Mouse (Mus musculus): ENCODE data around the gene Gm20661.
"Not testable (repeated sequence)": the region's sequence is repeated elsewhere in the genome, so short reads cannot be mapped to it uniquely, and the experiment has no call there.

The Gm20661 gene

DNA sequence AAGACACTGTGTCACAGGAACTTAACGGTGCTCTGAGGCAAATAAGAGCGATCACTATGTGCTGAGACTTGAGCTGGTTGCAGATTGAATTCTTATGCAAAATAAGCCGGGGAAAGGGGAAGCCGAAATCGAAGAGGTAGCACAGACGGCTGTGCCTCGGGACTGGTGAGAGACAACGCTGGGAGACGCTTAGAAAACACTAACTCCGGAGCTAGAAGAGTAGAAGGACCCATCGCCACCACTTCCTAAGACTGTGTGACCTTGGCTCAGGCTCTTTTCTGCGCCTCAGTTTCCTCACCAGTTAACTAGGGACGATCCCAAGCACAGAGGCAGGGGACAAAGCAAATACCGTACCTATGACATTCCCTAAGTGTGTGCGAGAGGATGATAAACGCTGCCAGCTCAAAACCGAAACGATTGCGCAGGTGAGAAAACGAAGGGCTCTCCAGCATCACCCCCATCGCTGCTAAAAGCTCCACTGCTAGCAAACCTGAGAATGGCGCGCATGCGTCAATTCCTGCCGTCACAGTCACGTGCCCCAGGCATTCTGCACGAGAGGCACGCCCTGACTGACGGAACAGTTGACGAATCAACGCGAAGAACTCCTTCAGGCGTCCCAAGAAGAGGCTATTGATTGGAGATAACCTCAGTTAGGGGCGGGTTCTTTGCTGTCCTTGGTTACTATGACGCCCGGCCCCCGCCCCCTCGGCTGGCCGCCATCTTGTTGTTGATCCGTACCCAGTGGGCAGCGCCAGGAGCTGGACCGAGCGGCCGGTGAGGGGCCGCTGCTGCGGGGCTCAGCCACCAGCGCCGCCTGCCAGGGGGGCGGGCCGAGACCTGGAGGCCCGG lies 19.3 kb downstream of the Gm20661 start, which contains the start of gene Ip6k1:
Ip6k1 (plus strand) TSS at position 580 of the 849 bp plus-strand sequence.
- in situ Hi-C loops (cut with MboI): no loop called here

DNA sequence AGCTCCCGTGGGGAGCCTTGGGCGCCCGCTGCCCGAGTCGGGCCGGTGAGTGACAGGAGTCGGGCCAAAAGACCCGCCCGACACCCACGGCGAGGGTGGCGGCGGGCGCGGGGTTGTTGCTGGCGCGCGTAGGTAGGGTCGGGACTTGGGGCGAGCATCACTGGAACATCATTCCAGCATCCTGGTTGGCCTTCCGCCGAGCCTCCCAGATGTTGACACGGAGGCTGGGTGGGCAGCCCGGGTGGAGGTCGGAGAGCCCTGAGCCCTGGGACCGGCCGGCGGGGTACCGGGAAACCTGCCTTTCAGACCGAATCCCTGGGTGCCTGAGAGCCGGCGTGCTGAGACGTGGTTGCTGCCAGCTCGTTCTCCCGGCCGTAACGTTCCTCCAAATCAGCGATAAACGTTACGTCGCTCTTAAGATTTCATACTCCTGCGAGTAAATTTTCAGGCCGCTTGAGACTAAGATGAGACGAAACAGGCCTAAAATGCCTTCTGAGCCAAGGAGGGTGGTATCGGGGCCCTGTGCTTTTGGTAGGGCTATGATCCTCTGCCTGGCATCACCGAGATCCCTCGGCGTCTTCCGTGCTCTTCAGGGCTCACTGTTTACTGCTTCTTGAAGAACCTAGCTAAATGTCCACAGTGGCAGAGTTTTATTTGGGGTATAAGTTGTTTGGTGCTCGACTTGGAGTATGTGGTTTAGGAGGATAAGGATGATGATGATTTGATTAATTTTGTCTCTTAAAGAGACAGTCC lies 20.1 kb downstream of the Gm20661 start:
- in situ Hi-C loops (cut with MboI): no loop called here

- in situ Hi-C loops (cut with MboI): no loop called here
Observed at GRCm38 (mm10) chr9:108003531-108003890, 20.7 kb downstream of the Gm20661 start.

DNA sequence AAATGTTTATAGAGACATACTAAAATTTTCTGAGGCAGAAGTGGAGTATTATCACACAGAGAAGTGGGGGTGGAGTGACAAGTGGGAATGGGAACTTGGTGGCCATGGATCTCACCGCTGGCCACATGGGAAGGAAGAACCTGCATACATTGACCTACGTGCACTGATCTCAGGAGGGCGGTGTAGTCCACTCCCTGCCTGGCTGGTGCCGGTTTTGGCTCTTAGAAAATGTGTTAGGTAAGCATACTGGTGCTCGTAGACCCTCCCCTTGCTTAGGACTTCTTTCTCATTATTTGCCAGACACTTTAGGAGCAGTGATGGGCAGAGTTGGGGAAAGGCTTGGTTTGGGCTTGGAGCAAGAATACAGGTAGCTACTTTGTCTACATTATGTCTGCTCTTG lies 25.2 kb downstream of the Gm20661 start:
- in situ Hi-C loops (cut with MboI): no loop called here

DNA sequence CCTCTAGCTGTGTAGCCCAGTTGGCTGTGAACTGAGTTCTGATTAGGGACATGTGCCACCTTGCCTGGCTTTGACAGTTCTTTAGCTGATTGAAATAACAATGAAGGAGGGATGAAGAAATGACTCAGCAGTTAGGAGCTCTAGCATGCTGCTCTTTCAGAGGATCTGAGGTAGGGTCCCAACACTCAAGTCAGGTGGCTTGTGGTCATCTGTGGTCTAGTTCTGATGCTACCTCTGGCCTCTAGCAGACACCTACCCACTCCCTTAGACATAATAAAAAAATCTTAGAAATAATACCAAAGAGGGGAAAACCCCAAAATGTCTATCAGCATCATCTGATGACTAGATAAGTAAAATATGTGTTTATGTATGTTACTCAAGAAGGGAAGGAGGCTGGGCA lies 27.5 kb downstream of the Gm20661 start:
- in situ Hi-C loops (cut with MboI): no loop called here

DNA sequence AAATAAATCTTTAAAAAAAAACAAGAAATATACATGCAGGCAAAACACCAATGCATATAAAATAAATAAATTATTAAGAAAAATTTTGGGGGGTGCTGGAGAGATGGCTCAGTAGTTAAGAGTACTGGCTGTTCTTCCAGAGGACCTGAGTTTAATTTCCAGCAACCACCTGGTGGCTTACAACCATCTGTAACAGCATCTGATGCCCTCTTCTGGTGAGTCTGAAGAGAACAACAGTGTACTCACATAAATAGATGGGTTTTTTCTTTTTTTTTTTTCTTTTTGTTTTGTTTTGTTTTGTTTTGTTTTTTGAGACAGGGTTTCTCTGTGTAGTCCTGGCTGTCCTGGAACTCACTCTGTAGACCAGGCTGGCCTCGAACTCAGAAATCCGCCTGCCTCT lies 30.7 kb downstream of the Gm20661 start:
- in situ Hi-C loops (cut with MboI): not testable (repeated sequence)

DNA sequence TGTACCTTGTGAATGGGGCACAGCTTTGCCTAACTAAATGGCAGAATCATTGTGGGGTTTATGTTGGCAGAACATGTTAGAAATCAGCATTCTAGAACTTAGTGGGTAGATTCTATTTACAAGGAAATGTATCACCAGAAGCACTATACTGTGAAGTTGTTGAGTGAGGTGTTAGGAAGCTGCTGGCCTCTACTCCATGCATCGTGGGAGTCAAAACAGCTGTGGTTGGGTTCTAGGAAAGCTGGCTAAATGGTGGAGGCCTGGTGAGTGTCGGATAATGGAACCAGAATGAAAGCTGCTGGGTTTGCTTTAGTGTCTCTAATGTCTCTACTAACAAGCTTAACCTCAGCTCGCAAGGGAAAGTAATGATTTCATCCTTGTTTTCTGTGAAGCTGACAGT lies 34.3 kb downstream of the Gm20661 start:
- in situ Hi-C loops (cut with MboI): no loop called here

DNA sequence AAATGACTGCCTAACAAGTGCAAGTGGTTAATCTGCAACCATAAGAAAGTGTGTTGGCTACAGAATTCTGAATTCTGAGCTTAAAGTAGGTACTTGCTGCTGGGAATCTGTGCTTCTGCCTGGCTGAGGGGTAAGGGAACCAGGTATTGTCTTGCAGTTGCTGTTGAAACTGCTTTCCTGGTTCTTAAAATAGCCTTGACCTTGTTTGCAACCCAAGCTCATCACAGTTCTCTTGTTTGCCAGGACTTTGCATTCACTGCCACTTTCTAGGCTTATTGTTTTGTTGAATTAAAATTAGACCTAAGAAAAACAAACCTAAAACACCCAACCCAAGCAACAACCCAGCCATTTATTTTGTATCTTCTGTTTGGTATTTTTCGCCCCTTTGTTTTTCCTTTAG lies 37.9 kb downstream of the Gm20661 start:
- in situ Hi-C loops (cut with MboI): no loop called here

DNA sequence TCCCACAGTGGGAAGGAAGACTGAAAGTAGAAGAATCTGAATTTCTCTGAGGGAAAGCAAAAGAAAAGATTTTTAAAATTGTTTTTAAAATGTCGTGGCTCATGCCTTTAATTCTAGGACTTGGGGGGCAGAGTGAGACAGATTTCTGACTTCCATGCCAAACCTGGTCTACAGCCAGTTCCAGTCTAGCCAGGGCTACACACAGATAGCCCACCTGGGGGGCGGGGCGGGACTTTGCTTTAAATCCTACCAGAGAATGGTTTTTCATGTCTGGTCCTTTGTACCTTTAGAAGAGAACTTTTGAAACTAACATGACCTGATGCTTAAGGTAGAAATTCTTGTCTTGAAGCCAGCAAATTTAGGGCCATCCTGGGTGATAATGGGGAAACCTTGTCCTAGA lies 40.4 kb downstream of the Gm20661 start:
- in situ Hi-C loops (cut with MboI): no loop called here

DNA sequence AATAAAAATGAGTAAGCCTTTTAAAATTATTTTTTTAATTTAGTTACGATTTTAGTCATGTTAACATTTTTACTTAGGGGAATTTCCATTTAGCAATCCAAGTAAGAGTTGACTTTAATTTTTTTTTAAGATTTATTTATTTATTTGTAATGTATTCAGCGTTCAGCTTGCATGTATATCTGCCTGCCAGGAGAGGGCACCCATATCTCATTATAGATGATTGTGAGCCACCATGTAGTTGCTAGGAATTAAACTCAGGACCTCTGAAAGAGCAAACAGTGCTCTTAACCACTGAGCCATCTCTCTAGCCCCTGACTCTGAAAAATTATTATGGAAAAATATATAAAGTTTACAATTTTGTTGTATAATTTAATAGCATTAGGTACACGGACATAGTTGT lies 43.7 kb downstream of the Gm20661 start:
- in situ Hi-C loops (cut with MboI): no loop called here

DNA sequence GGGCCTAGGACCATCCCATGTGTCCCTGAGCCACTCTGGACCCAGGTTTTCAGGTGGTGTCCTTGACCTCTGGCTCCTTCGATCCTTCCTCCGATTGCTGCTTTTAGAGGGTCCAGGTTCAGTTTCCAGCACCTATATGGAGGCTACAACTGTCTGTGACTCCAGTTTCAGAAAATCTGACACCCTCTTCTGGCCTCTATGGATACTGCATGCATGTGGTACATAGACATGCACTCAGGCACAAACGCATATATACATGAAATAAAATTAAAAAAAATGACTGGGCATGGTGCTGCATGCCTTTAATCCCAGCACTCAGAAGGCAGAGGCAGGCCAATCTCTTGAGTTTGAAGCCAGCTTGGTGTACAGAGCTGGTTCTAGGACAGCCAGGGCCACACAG lies 45.0 kb downstream of the Gm20661 start:
- in situ Hi-C loops (cut with MboI): no loop called here

GRCm38 (mm10) chr9:108032126-108032525 lies 49.3 kb downstream of the Gm20661 start:
- in situ Hi-C loops (cut with MboI): no loop called here

DNA sequence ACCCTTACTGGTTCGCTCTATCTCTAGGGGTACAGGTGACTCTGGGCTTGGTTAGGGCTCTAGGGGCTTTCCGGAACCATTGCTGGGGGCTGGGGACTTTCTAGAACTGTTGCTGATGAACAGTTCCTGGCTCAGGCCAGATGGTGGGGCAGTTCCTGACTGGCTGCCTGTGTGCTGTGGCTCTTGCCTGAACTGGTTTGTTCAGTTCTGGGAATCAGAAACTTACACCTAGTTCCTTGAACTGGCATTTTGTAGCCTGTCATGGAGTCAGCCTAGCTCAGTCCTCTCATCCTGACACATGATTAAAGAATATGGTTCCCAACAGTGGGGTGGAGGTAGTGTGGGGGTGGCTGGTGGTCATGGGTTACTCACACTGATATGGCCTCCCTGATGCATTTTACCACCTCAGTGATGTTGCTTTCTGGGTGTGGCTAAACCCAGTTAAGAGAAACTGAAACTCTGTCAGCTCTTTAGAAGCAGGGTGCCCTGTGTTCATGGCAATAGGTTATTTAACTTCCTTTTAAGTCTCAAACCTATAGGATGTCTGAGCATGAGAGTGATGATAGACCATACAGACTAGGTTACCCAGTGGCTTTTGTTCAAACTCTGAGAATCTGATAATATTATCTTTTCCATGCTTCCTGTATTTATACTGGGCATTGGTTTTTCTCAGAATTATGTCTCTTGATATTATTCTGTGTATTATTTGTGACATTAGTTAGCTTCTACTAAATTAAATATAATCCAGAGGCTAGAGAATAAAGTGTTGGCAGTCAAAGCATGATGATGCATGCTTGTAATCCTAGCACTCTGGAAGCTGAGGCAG lies 52.7 kb downstream of the Gm20661 start:
- in situ Hi-C loops (cut with MboI): no loop called here

All from mature B cell (primary cell).